Mouse (Mus musculus): ENCODE measurements around the gene Mstn.

DNA sequence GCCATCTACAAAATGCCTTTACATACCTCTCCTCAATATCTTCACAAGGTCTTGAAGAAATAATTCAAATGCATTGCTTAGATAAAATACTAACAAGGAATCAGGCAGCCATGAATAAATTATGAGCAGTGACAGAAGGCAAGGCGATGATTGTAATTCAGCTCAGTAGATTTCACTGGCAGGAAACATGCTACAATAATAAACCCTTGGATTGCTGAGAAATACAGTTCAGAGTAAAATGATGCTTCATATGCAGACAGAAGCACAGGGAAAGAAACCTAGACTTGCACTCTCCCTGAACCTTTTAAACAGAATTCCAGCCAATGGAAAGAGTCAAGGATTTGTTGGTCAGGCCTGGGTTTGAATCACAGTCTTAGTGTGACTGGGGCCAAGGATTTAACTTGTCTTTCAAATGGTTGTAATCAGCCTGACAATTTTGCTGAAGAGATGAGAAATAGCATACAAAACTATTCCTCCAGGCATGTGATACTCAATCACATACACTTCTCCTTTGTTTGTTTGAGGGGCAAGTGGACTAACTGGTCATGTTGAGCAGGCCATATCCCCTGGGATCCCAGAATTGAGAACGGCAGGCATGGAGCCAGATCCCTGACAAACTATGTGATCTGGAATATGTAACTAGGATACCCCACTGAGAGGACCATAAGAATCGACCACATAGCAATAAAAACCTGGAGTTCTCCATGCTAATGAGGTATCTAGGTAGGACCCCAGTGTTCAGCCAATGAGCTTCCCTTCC is 42.5 kb upstream of the Mstn start:
- TF ChIP-seq CTCF (IDR thresholded peaks at IDR 0.05; ENCODE audit: borderline replicate concordance, insufficient read depth, low read length): no peak
- no peak for TF ChIP-seq POLR2A (IDR thresholded peaks at IDR 0.05; ENCODE audit: low read depth, low read length)
